Mouse (Mus musculus) intestine, postnatal 0 days (tissue): ENCODE data around the gene Prc1. TPM values are rescaled to one million over a fixed set of nuclear protein-coding genes. Genes with fewer than 3 reads are reported as not detected.

Experiments
- ATAC-seq: fragments of 200-750 bp; cut with Nextera tagmentation; 2 replicates; pipeline ENCODE4 v1.8.0; 2017; ENCODE audit warnings: mild to moderate bottlenecking, moderate TSS enrichment, moderate library complexity
- H3K27ac ChIP-seq: fragments of 300-500 bp; sonication (generic); 2 replicates; pipeline ENCODE4 v1.5.1; 2014; ENCODE audit warnings: mild to moderate bottlenecking, low read depth, low read length, moderate library complexity
- H3K27me3 ChIP-seq: fragments of 300-500 bp; sonication (generic); replicated peaks from 2 replicates; pipeline ENCODE4 v1.6.1; 2014; ENCODE audit warnings: low read length, mixed read lengths; ENCODE audit not compliant: control insufficient read depth, insufficient read depth
- H3K36me3 ChIP-seq: fragments of 300-500 bp; sonication (generic); 2 replicates; pipeline ENCODE4 v1.6.1; 2014; ENCODE audit warnings: mild to moderate bottlenecking, moderate library complexity; ENCODE audit not compliant: control insufficient read depth, insufficient read depth
- H3K4me1 ChIP-seq: fragments of 300-500 bp; sonication (generic); replicated peaks from 2 replicates; pipeline ENCODE4 v1.6.1; 2014; ENCODE audit warnings: antibody characterized with exemption, low read length, mixed read lengths; ENCODE audit not compliant: control insufficient read depth, insufficient read depth
- H3K4me2 ChIP-seq: fragments of 300-500 bp; sonication (generic); replicated peaks from 2 replicates; pipeline ENCODE4 v1.6.1; 2014; ENCODE audit warnings: low read depth, mild to moderate bottlenecking, moderate library complexity
- H3K4me3 ChIP-seq: fragments of 300-500 bp; sonication (generic); 2 replicates; pipeline ENCODE4 v1.5.1; 2014; ENCODE audit warnings: low read depth, low read length
- H3K9ac ChIP-seq: fragments of 300-500 bp; sonication (generic); 2 replicates; pipeline ENCODE4 v1.6.1; 2014; ENCODE audit warnings: mild to moderate bottlenecking, low read depth, low read length
- H3K9me3 ChIP-seq: fragments of 300-500 bp; sonication (generic); 2 replicates; pipeline ENCODE4 v1.6.1; 2016; ENCODE audit warnings: mixed run types; ENCODE audit not compliant: control insufficient read depth
- CTCF ChIP-seq: sonication (generic); IDR thresholded peaks from 2 replicates; pipeline ENCODE4 v1.5.1; 2016; ENCODE audit warnings: low read depth, mild to moderate bottlenecking, control low read depth, antibody characterized with exemption, moderate library complexity
- WGBS: fragments of 180-500 bp; shearing (Covaris S2); extraction: QIAGEN DNeasy Blood & Tissue Kit; methylation state at CpG from one replicate; pipeline ENCODE4 v1.1.7; 2014; 5-methylcytosine and 5-hydroxymethylcytosine counted together
- polyA plus RNA-seq: library from polyadenylated mRNA; unstranded; fragments of >200 nt; fragmentation: Nextera tagmentation; extraction: Ambion mirVana; gene quantifications from 2 replicates; pipeline ENCODE4 v1.2.1, GENCODE M21; 2015

Prc1 gene
- 32.5 TPM in 2 replicates for polyA plus RNA-seq

GRCm38 (mm10) chr7:80294062-80294763, at the start of gene Prc1:
Gene Prc1, plus strand, starts transcription at chr7:80294450.
- WGBS: under 1% methylated on average over 52 of the region's 52 CpGs
- H3K27me3 ChIP-seq: no peaks in the 10 kb centered on the region
- peak within 1 kb of the TSS; percentile 64 for H3K27ac ChIP-seq
- peak within 1 kb of the TSS; percentile 88 for H3K4me2 ChIP-seq
- peak within 1 kb of the TSS; percentile 75 for H3K4me3 ChIP-seq
- no peak for TF ChIP-seq CTCF
- H3K9ac ChIP-seq: peak within 1 kb of the TSS; percentile 66
- H3K4me1 ChIP-seq: no peaks in the 10 kb centered on the region
- peak; percentile 99 for ATAC-seq
- no peaks in the 10 kb centered on the region for H3K9me3 ChIP-seq
- peaks cover 8% of the 10 kb centered on the region for H3K36me3 ChIP-seq

- ATAC-seq: no peak
- Histone ChIP-seq H3K36me3 (peaks cover 8% of the 10 kb centered on the region; the same call in 1 of the 2 replicates), H3K27ac (no peak overlapping the region), H3K4me1 (no peaks in the 10 kb centered on the region), H3K9me3 (no peaks in the 10 kb centered on the region), H3K4me2 (no peak overlapping the region), H3K4me3 (no peak overlapping the region), H3K27me3 (no peaks in the 10 kb centered on the region), H3K9ac (no peak overlapping the region)
- 91% methylated on average over 4 of the region's 4 CpGs for WGBS
- TF ChIP-seq CTCF: no peak
These were observed 49.4 kb upstream of the Prc1 start for GRCm38 (mm10) chr7:80244851-80245250.

GRCm38 (mm10) chr7:80246148-80246721, 48.0 kb upstream of the Prc1 start, which contains the start of gene Ttll13:
Gene Ttll13, plus strand, starts transcription at chr7:80246376.
- no peaks in the 10 kb centered on the region for H3K27me3 ChIP-seq
- no peaks in the 10 kb centered on the region for H3K9me3 ChIP-seq
- WGBS: 0% methylated on average over 48 of the region's 48 CpGs
- H3K4me1 ChIP-seq: no peaks in the 10 kb centered on the region
- H3K36me3 ChIP-seq: no peaks in the 10 kb centered on the region
- peak within 1 kb of the TSS; percentile 10; the same call in 1 of the 2 replicates for H3K27ac ChIP-seq
- peak; percentile 74 for TF ChIP-seq CTCF
- peak within 1 kb of the TSS; percentile 46 for H3K9ac ChIP-seq
- peak within 1 kb of the TSS; percentile 60 for H3K4me2 ChIP-seq
- ATAC-seq: peak; percentile 96
- peak within 1 kb of the TSS; percentile 51 for H3K4me3 ChIP-seq

GRCm38 (mm10) chr7:80246859-80247258, 47.4 kb upstream of the Prc1 start:
- Histone ChIP-seq H3K4me2 (peak overlapping the region; percentile 60), H3K27ac (0 out of 2 replicates have a peak overlapping the region, but pooled peaks have one; percentile 10), H3K4me1 (no peaks in the 10 kb centered on the region), H3K9me3 (no peaks in the 10 kb centered on the region), H3K27me3 (no peaks in the 10 kb centered on the region), H3K9ac (peak overlapping the region; percentile 46; the same call in 1 of the 2 replicates), H3K36me3 (no peaks in the 10 kb centered on the region), H3K4me3 (peak overlapping the region; percentile 51)
- ATAC-seq: no peak
- 45% methylated on average over 7 of the region's 7 CpGs for WGBS
- no peak for TF ChIP-seq CTCF

GRCm38 (mm10) chr7:80252437-80252836, 41.8 kb upstream of the Prc1 start:
- Histone ChIP-seq H3K4me1 (no peaks in the 10 kb centered on the region; the same call in 1 of the 2 replicates), H3K27me3 (no peaks in the 10 kb centered on the region), H3K9me3 (no peaks in the 10 kb centered on the region), H3K36me3 (no peaks in the 10 kb centered on the region), H3K4me2 (no peak overlapping the region), H3K9ac (no peak overlapping the region), H3K27ac (no peak overlapping the region), H3K4me3 (no peak overlapping the region)
- ATAC-seq: no peak
- 79% methylated on average over 7 of the region's 7 CpGs for WGBS
- TF ChIP-seq CTCF: no peak

GRCm38 (mm10) chr7:80252886-80253285, 41.4 kb upstream of the Prc1 start:
- no peak for TF ChIP-seq CTCF
- no peak for ATAC-seq
- H3K27ac ChIP-seq: no peak overlapping the region
- H3K9me3 ChIP-seq: no peaks in the 10 kb centered on the region
- H3K4me3 ChIP-seq: no peak overlapping the region
- no peaks in the 10 kb centered on the region for H3K27me3 ChIP-seq
- H3K4me2 ChIP-seq: no peak overlapping the region
- 67% methylated on average over 11 of the region's 11 CpGs for WGBS
- H3K9ac ChIP-seq: no peak overlapping the region
- H3K4me1 ChIP-seq: no peaks in the 10 kb centered on the region; the same call in 1 of the 2 replicates
- no peaks in the 10 kb centered on the region for H3K36me3 ChIP-seq
